Mouse (Mus musculus) lung, adult 2 months (tissue): ENCODE data around the gene Gm1673. TPM values are rescaled to one million over a fixed set of nuclear protein-coding genes. Genes with fewer than 3 reads are reported as not detected.

ENCODE experiments used
- DNase-seq: peaks from one replicate; pipeline ENCODE4 v3.0.0; 2022
- H3K4me1 ChIP-seq: fragments of 200-500 bp; 2 replicates; pipeline ENCODE4 v1.6.1; 2011; ENCODE audit warnings: low read length; ENCODE audit not compliant: control insufficient read depth, insufficient read depth
- H3K4me3 ChIP-seq: fragments of 200-500 bp; replicated peaks from 2 replicates; pipeline ENCODE3; 2011; ENCODE audit warnings: low read depth, mild to moderate bottlenecking, control low read depth, low read length; ENCODE audit errors: extremely low read depth
- CTCF ChIP-seq: fragments of 200-500 bp; IDR thresholded peaks from 2 replicates; pipeline ENCODE4 v1.5.1; 2011; ENCODE audit warnings: mild to moderate bottlenecking, low read length, control low read depth; ENCODE audit not compliant: insufficient read depth
- POLR2A ChIP-seq: fragments of 200-500 bp; IDR thresholded peaks from 2 replicates; pipeline ENCODE4 v1.6.1; 2011; ENCODE audit warnings: low read depth, mild to moderate bottlenecking, control low read depth, low read length, borderline replicate concordance; ENCODE audit errors: extremely low read depth
- WGBS: fragments of 180-500 bp; shearing (Covaris S2); methylation state at CpG from one replicate; pipeline ENCODE4 v1.1.7; 2018; 5-methylcytosine and 5-hydroxymethylcytosine counted together
- polyA plus RNA-seq: library from polyadenylated mRNA; depleted of rRNA; stranded (reverse); fragments of >200 nt; gene quantifications from 2 replicates; pipeline ENCODE4 v1.2.3, GENCODE M21; 2012

Gm1673 gene
- polyA plus RNA-seq, 1 experiment, result 21.2 TPM

GRCm38 (mm10) chr5:33953471-33954185, 29.6 kb upstream of the Gm1673 start:
- Histone ChIP-seq H3K4me3 (no peak overlapping the region), H3K4me1 (no peaks in the 10 kb centered on the region)
- 83% methylated on average over 17 of the region's 17 CpGs for WGBS
- TF ChIP-seq CTCF, result no peak
- no peak for TF ChIP-seq POLR2A
- no peak for DNase-seq

- DNase-seq, result peak; percentile 75
- Histone ChIP-seq H3K4me1 (no peaks in the 10 kb centered on the region), H3K4me3 (no peak overlapping the region)
- TF ChIP-seq CTCF (peak; percentile 89), POLR2A (no peak)
- WGBS, result 29% methylated on average over 10 of the region's 10 CpGs
These were observed 28.9 kb upstream of the Gm1673 start for GRCm38 (mm10) chr5:33954354-33954753.

GRCm38 (mm10) chr5:33955868-33956267, 27.4 kb upstream of the Gm1673 start:
- DNase-seq, result no peak
- no peak for TF ChIP-seq CTCF
- TF ChIP-seq POLR2A, result no peak
- 57% methylated on average over 4 of the region's 4 CpGs for WGBS
- no peaks in the 10 kb centered on the region for H3K4me1 ChIP-seq
- no peak overlapping the region for H3K4me3 ChIP-seq

- TF ChIP-seq POLR2A (no peak), CTCF (no peak)
- no peak for DNase-seq
- no peaks in the 10 kb centered on the region for H3K4me1 ChIP-seq
- H3K4me3 ChIP-seq, result no peak overlapping the region
- WGBS, result 70% methylated on average over 4 of the region's 4 CpGs
These were observed 23.9 kb upstream of the Gm1673 start for GRCm38 (mm10) chr5:33959382-33959781.

- H3K4me3 ChIP-seq, result no peak overlapping the region
- WGBS, result 56% methylated on average over 2 of the region's 2 CpGs
- no peak for DNase-seq
These were observed 8.5 kb upstream of the Gm1673 start for GRCm38 (mm10) chr5:33974736-33975135.

GRCm38 (mm10) chr5:33976267-33976666, 7.0 kb upstream of the Gm1673 start:
- H3K4me1 ChIP-seq, result no peaks in the 10 kb centered on the region
- H3K4me3 ChIP-seq, result no peak overlapping the region
- no peak for TF ChIP-seq POLR2A
- no peak for TF ChIP-seq CTCF
- WGBS, result 34% methylated on average over 3 of the region's 3 CpGs
- DNase-seq, result no peak

More at GRCm38 (mm10) chr5:33974736-33975135, 8.5 kb upstream of the Gm1673 start:
- no peaks in the 10 kb centered on the region for H3K4me1 ChIP-seq
- TF ChIP-seq POLR2A, result no peak
- TF ChIP-seq CTCF, result no peak

DNA sequence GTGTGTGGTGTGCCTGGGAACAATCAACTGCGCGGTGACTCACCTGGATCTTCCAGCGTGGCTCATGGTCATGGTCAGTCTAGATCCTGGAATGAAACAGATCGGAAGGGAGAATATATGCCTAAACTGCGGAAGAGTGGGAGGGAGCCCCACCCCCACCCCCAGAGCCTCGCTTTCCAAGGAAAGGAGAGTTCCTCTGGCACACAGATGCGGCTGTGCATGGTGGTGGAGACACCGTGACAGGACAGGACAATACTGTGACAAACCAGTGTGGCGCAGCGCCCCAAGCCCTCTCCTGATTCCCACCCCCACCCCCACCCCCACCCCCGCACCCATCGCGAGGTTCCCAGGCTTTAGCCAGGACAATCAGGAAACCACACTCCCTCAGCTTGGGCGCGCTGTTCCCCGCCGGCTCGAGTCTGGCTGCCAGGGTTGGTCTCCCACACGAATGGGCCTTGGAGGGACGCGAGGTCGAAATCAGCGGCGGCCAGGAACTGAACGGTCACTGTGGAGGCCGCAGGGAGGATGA, 438 bp upstream of the Gm1673 start:
- WGBS, result 7% methylated on average over 26 of the region's 26 CpGs
- no peak for DNase-seq
- H3K4me1 ChIP-seq, result peaks cover 3% of the 10 kb centered on the region; the same call in 1 of the 2 replicates
- H3K4me3 ChIP-seq, result peak overlapping the region; percentile 72
- TF ChIP-seq POLR2A, result no peak
- no peak for TF ChIP-seq CTCF

DNA sequence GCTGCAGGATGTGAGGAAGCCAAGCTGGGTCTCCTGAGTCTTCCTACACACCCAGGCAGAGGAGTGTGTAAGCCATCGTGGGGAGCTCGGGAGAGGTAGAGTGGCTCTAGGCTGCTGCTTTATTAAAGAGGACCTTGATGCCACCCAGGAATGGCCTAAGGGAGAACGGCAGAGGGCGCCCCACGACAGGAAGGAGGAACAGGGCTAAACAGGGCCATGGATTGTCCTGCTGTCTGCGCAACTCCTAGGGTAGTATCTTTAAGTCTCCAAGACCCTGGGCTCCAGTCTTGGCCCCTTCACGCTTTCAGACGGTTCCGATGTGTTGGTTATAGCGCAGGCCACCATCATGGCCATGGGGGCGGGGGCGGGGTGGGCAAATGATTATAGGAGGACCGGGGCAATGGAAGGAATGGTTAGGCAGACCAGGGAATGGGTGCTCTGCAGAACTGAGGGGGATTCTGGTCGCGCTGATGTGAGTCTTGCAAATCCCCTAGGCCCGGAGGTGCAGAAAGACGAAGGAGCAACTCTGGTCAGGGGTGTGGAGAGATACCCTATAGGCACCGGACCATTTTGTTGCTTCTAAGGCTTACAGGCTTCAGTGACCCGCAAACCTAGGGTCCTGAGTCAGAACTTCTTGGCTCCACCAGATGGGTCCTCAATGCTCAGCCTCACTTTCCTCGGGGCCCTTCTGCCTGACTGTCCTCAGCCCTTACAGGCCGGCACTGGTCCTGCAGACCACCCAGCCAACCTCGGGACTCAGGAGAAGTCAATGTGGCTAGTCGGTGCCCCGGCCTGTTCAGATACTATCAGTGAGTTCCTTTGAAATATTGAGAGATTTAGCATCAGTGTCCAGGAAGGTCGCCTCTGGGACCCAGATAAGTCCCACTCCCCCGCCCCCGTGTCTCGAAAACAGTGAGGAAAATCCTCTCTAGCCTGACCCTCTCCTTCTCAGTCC, 11.7 kb downstream of the Gm1673 start:
- Histone ChIP-seq H3K4me1 (no peaks in the 10 kb centered on the region), H3K4me3 (no peak overlapping the region)
- no peak for DNase-seq
- WGBS, result 35% methylated on average over 28 of the region's 28 CpGs
- TF ChIP-seq POLR2A (no peak), CTCF (peak; percentile 31; the same call in 1 of the 2 replicates)
